Mouse (Mus musculus): ENCODE measurements around the gene Gucy2g.

DNA sequence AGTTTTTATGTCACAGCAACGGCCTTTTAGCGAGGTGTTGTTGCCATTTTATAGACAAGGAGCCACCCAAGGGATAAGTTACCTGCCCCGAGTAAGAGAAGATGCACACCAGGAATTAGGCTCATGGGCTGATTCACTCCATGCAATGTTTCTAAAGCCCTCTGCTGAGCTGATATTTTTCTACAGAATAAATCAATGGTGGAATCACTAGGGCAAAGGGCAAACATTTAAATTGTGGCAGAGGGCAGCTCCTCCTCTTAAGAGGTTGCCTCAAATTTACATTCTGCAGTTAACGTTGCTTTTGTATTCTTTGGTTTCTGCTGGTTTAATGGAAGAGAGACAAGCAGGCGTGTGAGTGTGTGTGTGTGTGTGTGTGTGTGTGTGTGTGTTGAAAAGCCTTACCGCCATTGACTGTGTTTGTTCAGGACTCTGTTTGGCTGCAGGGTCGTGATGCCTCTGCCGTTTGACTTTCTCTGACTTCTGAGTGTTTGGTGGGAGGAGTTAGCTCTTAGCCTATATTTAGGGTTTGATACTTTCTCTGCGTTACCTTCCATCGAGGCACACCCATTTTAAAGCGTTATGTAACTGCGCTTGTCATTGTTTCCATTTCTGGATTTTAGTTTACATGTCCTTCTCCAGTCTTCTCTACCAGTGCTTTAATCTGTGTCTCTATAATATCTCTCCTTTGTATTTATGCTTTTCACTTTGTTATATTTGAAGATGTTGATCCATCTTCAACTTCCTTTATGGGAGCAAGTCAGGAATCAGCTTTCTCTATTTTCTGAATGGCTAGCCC, 19.6 kb upstream of the Gucy2g start:
- TF ChIP-seq CTCF (IDR thresholded peaks at IDR 0.05; ENCODE audit: low read depth): no peak
- no peak for TF ChIP-seq EP300 (optimal IDR thresholded peaks at IDR 0.05)

All from stomach, postnatal 0 days (tissue).